Mouse (Mus musculus) embryonic facial prominence, embryonic 14.5 days (tissue): ENCODE measurements around the gene Faf1. TPM values are rescaled to one million over a fixed set of nuclear protein-coding genes. Genes with fewer than 3 reads are reported as not detected.
A peak's percentile ranks its signal among the peaks of the same experiment; 100 is the strongest.

Experiments used
- ATAC-seq: fragments of 200-750 bp; cut with Nextera tagmentation; 2 replicates; pipeline ENCODE4 v1.8.0; 2017; ENCODE audit warnings: low read depth, moderate number of reproducible peaks, moderate TSS enrichment
- DNase-seq: peaks from one replicate; pipeline ENCODE4 v3.0.0-alpha.2; 2015; ENCODE audit warnings: low spot score
- H3K27ac ChIP-seq: fragments of 300-500 bp; sonication (generic); replicated peaks from 2 replicates; pipeline ENCODE4 v1.5.1; 2014; ENCODE audit warnings: low read depth, mild to moderate bottlenecking, low read length, moderate library complexity
- H3K27me3 ChIP-seq: fragments of 300-500 bp; sonication (generic); replicated peaks from 2 replicates; pipeline ENCODE4 v1.6.1; 2014; ENCODE audit warnings: low read length; ENCODE audit not compliant: control insufficient read depth, insufficient read depth
- H3K36me3 ChIP-seq: fragments of 300-500 bp; sonication (generic); 2 replicates; pipeline ENCODE4 v1.6.1; 2014; ENCODE audit warnings: low read length, mixed read lengths; ENCODE audit not compliant: control insufficient read depth, insufficient read depth
- H3K4me1 ChIP-seq: fragments of 300-500 bp; sonication (generic); 2 replicates; pipeline ENCODE4 v1.6.1; 2014; ENCODE audit warnings: antibody characterized with exemption, low read length; ENCODE audit not compliant: control insufficient read depth, insufficient read depth
- H3K4me2 ChIP-seq: fragments of 300-500 bp; sonication (generic); 2 replicates; pipeline ENCODE4 v1.6.1; 2014; ENCODE audit warnings: low read depth, mild to moderate bottlenecking, low read length, moderate library complexity, mixed read lengths
- H3K4me3 ChIP-seq: fragments of 300-500 bp; sonication (generic); 2 replicates; pipeline ENCODE4 v1.5.1; 2014; ENCODE audit warnings: low read depth, mild to moderate bottlenecking, low read length
- H3K9ac ChIP-seq: fragments of 300-500 bp; sonication (generic); 2 replicates; pipeline ENCODE4 v1.6.1; 2014; ENCODE audit warnings: low read depth, mild to moderate bottlenecking, low read length, moderate library complexity, mixed read lengths
- H3K9me3 ChIP-seq: fragments of 300-500 bp; sonication (generic); 2 replicates; pipeline ENCODE4 v1.6.1; 2016; ENCODE audit warnings: low read length; ENCODE audit not compliant: control insufficient read depth
- WGBS: fragments of 180-500 bp; shearing (Covaris S2); extraction: QIAGEN DNeasy Blood & Tissue Kit; methylation state at CpG from one replicate; pipeline ENCODE4 v1.1.7; 2014; 5-methylcytosine and 5-hydroxymethylcytosine counted together
- polyA plus RNA-seq: library from polyadenylated mRNA; unstranded; fragments of >200 nt; fragmentation: Nextera tagmentation; extraction: Ambion mirVana; gene quantifications from 2 replicates; pipeline ENCODE4 v1.2.1, GENCODE M21; 2014

Faf1 gene
- polyA plus RNA-seq, 1 experiment from 2014 or later = 27.9 TPM

DNA sequence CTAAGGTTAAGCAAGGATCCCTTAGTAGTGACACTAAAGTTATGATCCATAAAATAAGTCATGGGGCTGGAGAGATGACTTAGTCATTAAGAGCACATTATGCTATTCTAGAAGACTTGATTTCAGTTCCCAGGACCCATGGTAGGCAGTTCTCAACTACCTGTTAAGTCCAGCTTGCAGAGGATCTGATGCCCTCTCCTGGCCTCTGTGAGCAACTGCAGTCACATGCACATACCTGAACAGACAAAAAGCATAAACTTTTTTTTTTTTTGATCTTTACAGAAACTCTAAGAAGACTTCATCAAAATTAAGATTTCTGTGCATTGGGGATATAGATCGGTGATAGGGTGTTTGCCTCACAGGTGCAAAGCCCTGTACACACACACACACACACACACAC is 254.1 kb downstream of the Faf1 start:
- 100% methylated on average over 1 of the region's 1 CpGs for WGBS
- no peak overlapping the region for H3K4me3 ChIP-seq
- H3K36me3 ChIP-seq = peaks cover 2% of the 10 kb centered on the region; the same call in 1 of the 2 replicates
- H3K4me2 ChIP-seq = no peak overlapping the region
- no peaks in the 10 kb centered on the region for H3K4me1 ChIP-seq
- no peaks in the 10 kb centered on the region for H3K27me3 ChIP-seq
- DNase-seq (no peak), ATAC-seq (no peak)
- H3K9me3 ChIP-seq = no peaks in the 10 kb centered on the region
- H3K27ac ChIP-seq = no peak overlapping the region
- H3K9ac ChIP-seq = no peak overlapping the region

DNA sequence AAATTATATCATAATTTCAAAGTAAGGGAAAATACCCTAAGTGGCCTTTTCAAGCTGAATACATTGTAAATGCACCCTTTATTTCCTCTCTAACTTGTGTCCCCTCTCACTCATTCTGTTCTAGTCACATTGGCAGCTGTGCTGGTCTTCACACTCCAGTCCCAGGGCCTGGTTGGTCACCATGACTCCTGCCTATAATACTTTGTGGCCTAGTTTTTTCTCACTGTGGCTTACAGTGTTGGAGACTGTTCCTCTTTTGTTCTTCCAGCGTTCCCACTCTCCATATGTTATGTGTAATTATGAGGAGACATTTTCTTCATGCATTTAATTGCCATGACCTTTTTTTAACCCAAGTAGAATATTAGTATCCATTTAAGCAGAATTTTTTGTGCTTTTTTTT is 254.5 kb downstream of the Faf1 start:
- WGBS = 93% methylated on average over 1 of the region's 1 CpGs
- Histone ChIP-seq H3K4me1 (no peaks in the 10 kb centered on the region), H3K27ac (no peak overlapping the region), H3K4me2 (no peak overlapping the region), H3K4me3 (no peak overlapping the region), H3K36me3 (peaks cover 3% of the 10 kb centered on the region; the same call in 1 of the 2 replicates), H3K27me3 (no peaks in the 10 kb centered on the region), H3K9me3 (no peaks in the 10 kb centered on the region), H3K9ac (no peak overlapping the region)
- ATAC-seq (no peak), DNase-seq (no peak)

DNA sequence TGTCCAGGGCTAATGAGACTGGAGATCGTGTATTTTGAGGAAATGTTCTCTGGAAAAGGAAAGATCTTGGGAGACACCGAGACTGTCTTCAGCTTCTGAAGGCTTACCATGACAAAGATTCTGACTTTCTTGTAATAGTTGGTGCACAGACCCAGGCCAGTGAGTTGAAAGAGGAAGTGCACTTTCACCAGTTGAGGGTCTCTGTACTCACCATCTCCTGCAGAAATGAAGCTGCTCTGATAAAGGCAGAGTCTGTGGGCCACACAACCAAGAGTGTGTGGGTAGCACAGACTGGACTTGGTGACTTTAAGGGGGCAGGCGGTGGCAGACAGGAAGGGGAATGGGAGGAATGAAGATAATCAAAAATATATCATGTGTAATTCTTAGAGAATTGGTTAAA is 260.2 kb downstream of the Faf1 start:
- WGBS = 96% methylated on average over 3 of the region's 3 CpGs
- H3K27me3 ChIP-seq = no peaks in the 10 kb centered on the region
- H3K4me3 ChIP-seq = no peak overlapping the region
- ATAC-seq (no peak), DNase-seq (no peak)
- H3K27ac ChIP-seq = no peak overlapping the region
- no peaks in the 10 kb centered on the region for H3K9me3 ChIP-seq
- peaks cover 3% of the 10 kb centered on the region; the same call in 1 of the 2 replicates for H3K36me3 ChIP-seq
- H3K9ac ChIP-seq = no peak overlapping the region
- no peak overlapping the region for H3K4me2 ChIP-seq
- H3K4me1 ChIP-seq = no peaks in the 10 kb centered on the region

DNA sequence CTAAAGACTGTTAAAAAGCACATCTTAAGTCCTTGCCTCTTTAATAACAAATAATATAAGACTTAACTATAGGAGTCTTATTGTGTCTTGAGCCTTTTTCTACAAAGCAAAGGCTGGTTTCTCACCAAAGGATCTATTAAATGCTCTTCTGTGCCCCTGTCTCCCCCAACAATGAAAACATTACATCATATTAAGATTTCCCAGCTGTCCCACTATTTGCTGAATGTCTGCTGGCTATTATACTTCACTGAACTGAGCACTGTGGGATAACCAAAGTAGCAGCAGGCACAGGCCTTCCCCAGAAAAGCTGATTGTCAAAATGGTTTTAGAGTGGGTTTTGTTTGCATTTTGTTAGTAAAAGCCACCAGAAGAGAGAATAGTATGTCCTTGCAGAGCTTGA is 262.9 kb downstream of the Faf1 start:
- Histone ChIP-seq H3K36me3 (peaks cover 3% of the 10 kb centered on the region; the same call in 1 of the 2 replicates), H3K4me1 (no peaks in the 10 kb centered on the region), H3K27ac (no peak overlapping the region), H3K9me3 (no peaks in the 10 kb centered on the region), H3K27me3 (no peaks in the 10 kb centered on the region), H3K4me2 (no peak overlapping the region), H3K9ac (no peak overlapping the region), H3K4me3 (no peak overlapping the region)
- DNase-seq (peak; percentile 11), ATAC-seq (peak; percentile 33; the same call in 1 of the 2 replicates)

DNA sequence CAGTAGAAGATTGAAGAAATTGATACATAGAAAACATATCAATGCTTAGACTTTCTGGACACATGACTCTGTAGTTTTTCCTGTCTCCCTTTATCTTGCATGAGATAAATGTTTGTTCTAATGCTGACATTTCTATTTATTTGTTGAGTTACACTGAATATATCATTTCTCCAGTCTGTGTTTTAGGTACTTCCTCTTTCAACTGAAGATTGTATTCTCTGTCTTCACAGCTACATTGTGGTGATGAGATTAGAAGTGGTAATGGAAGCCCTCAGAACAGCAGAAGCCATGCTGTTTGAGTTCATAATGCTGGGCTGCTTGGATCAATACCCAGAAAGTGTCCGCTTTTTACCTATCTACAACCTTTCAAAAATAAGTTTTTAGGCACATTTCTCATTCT is 269.2 kb downstream of the Faf1 start:
- no peak for DNase-seq
- no peaks in the 10 kb centered on the region for H3K27me3 ChIP-seq
- no peaks in the 10 kb centered on the region for H3K9me3 ChIP-seq
- no peak overlapping the region for H3K9ac ChIP-seq
- no peaks in the 10 kb centered on the region for H3K4me1 ChIP-seq
- H3K4me3 ChIP-seq = no peak overlapping the region
- WGBS = 96% methylated on average over 1 of the region's 1 CpGs
- no peaks in the 10 kb centered on the region; the same call in 1 of the 2 replicates for H3K36me3 ChIP-seq
- no peak overlapping the region for H3K27ac ChIP-seq
- no peak overlapping the region for H3K4me2 ChIP-seq
- ATAC-seq = no peak

DNA sequence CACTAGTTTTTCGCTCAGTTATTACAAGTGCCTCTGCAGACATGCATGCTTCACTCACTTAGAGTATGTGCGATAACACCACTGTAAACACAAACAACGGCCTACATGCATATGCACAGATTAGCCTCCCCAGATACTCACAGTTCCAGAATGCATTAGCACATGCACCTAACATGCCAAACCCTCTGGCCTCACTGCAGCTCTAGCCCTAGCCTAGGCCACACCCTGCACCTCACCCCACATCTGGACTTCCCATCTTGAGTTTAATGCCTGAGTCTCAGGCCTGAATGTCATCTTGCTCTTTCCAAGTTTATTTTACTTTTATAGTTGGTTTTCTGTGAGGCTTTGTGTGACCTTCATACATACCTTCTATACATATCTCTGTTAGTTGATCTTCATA is 272.9 kb downstream of the Faf1 start:
- ATAC-seq = no peak
- no peak for DNase-seq
- 91% methylated on average over 3 of the region's 3 CpGs for WGBS
- H3K4me2 ChIP-seq = no peak overlapping the region
- H3K9ac ChIP-seq = no peak overlapping the region
- H3K4me3 ChIP-seq = no peak overlapping the region
- no peak overlapping the region for H3K27ac ChIP-seq
- H3K36me3 ChIP-seq = no peaks in the 10 kb centered on the region; the same call in 1 of the 2 replicates
- no peaks in the 10 kb centered on the region for H3K27me3 ChIP-seq
- no peaks in the 10 kb centered on the region for H3K4me1 ChIP-seq
- no peaks in the 10 kb centered on the region for H3K9me3 ChIP-seq

DNA sequence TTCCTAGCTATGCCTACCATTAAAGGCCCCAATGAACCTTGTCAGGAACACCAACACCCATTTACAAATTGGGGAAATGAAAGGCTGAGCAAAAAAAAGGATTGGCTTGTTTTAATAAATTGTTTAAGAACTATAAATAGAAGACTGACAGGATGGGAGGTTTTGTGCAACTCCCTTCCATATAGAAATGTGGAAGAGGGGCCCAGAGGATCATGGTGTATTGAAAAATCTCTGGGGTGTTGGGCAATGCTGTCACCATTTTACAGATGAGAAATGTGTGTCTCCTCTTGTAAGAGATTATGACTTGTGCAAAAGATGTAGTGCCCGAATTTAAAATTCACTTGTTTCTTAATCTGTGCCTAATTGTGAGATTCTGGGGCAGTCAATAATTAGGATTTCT is 277.1 kb downstream of the Faf1 start:
- H3K27ac ChIP-seq = no peak overlapping the region
- no peak overlapping the region for H3K4me3 ChIP-seq
- H3K4me2 ChIP-seq = no peak overlapping the region
- no peak for ATAC-seq
- 96% methylated on average over 1 of the region's 1 CpGs for WGBS
- no peak for DNase-seq
- no peaks in the 10 kb centered on the region for H3K9me3 ChIP-seq
- H3K36me3 ChIP-seq = no peaks in the 10 kb centered on the region; the same call in 1 of the 2 replicates
- no peaks in the 10 kb centered on the region for H3K27me3 ChIP-seq
- no peak overlapping the region for H3K9ac ChIP-seq
- no peaks in the 10 kb centered on the region for H3K4me1 ChIP-seq

DNA sequence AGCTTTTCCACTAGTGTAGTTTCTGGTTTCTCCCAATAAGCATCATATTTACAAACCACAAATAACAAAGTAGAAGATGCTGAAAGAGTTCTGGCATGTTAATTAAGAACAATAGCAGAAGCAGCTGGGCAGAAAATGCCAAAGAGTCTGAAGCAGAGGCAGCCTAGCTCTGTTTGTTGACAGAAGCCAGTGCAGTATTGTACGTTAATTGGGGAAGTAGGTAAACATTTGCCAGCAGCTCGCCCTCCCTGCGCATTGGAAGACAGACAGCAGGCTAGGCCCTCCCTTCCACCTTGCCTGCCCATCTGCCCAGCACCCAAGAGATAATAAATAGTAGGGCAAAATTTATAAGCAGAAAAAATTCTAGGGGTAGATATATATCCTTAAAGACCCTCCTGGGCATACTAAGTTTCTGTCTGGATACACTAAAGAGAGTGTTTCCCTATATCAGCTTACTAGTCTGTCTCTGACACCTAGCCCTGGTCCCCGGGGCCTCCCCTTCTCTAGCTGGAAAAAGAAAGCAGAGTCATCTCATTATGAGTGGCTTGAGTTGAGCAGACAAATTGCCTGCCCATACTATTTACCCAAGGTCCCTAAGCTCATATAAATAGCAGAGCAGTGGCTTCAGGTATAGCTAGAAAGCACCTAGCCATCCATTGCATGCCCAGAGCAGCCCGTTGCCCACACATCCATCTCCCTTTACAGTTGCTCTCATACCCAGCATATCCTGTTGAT is 284.0 kb downstream of the Faf1 start:
- no peak overlapping the region for H3K4me3 ChIP-seq
- 66% methylated on average over 5 of the region's 5 CpGs for WGBS
- no peak overlapping the region for H3K27ac ChIP-seq
- no peak overlapping the region for H3K9ac ChIP-seq
- H3K27me3 ChIP-seq = no peaks in the 10 kb centered on the region
- H3K4me2 ChIP-seq = no peak overlapping the region
- H3K4me1 ChIP-seq = no peaks in the 10 kb centered on the region
- DNase-seq = peak; percentile 17
- ATAC-seq = peak; percentile 53; the same call in 1 of the 2 replicates
- no peaks in the 10 kb centered on the region for H3K9me3 ChIP-seq
- peaks cover 12% of the 10 kb centered on the region for H3K36me3 ChIP-seq
